Mouse (Mus musculus): ENCODE data around the gene Mapk13.
"Not testable (repeated sequence)": the region's sequence is repeated elsewhere in the genome, so short reads cannot be mapped to it uniquely, and the experiment has no call there.

The Mapk13 gene

GRCm38 (mm10) chr17:28815384-28816004 lies 46.4 kb downstream of the Mapk13 start:
- DNase-seq (ENCODE audit: low spot score), result no peak

GRCm38 (mm10) chr17:28816326-28816725 lies 47.2 kb downstream of the Mapk13 start:
- not testable (repeated sequence) for DNase-seq (ENCODE audit: low spot score)

GRCm38 (mm10) chr17:28816875-28817811 lies 48.0 kb downstream of the Mapk13 start:
- no peak for DNase-seq (ENCODE audit: low spot score)

- no peak for DNase-seq (ENCODE audit: low spot score)
These were observed 51.1 kb downstream of the Mapk13 start for GRCm38 (mm10) chr17:28820189-28820588.

GRCm38 (mm10) chr17:28823004-28823745 lies 54.1 kb downstream of the Mapk13 start:
- DNase-seq (ENCODE audit: low spot score), result no peak

GRCm38 (mm10) chr17:28823749-28824148 lies 54.7 kb downstream of the Mapk13 start:
- no peak for DNase-seq (ENCODE audit: low spot score)

GRCm38 (mm10) chr17:28824896-28825295 lies 55.8 kb downstream of the Mapk13 start:
- no peak for DNase-seq (ENCODE audit: low spot score)

GRCm38 (mm10) chr17:28825359-28826041 lies 56.4 kb downstream of the Mapk13 start:
- DNase-seq (ENCODE audit: low spot score), result no peak

GRCm38 (mm10) chr17:28827665-28828231 lies 58.7 kb downstream of the Mapk13 start:
- no peak for DNase-seq (ENCODE audit: low spot score)

GRCm38 (mm10) chr17:28829120-28829519 lies 60.0 kb downstream of the Mapk13 start:
- no peak for DNase-seq (ENCODE audit: low spot score)
